Mouse (Mus musculus): ENCODE data around the gene Gpld1. TPM values are rescaled to one million over a fixed set of nuclear protein-coding genes. Genes with fewer than 3 reads are reported as not detected.

The Gpld1 gene
- polyA plus RNA-seq, 1 experiment, result 0.02 TPM

GRCm38 (mm10) chr13:24920333-24920977 lies 22.5 kb upstream of the Gpld1 start:
- Histone ChIP-seq H3ac (ENCODE audit: control insufficient read depth, insufficient read length, low read depth) (no peak overlapping the region), H3K27me3 (ENCODE audit: control insufficient read depth, insufficient read depth, insufficient read length) (no peaks in the 10 kb centered on the region), H3K36me3 (ENCODE audit: control insufficient read depth, insufficient read depth) (no peaks in the 10 kb centered on the region), H3K79me3 (ENCODE audit: low read depth) (no peaks in the 10 kb centered on the region), H3K79me2 (ENCODE audit: control insufficient read depth, insufficient read depth) (no peaks in the 10 kb centered on the region), H3K4me3 (ENCODE audit: insufficient read depth, poor library complexity, severe bottlenecking) (no peak overlapping the region)
- TF ChIP-seq MYOG (IDR thresholded peaks at IDR 0.05; ENCODE audit: control insufficient read depth, extremely low read depth, insufficient read length) (no peak), MYOD1 (IDR thresholded peaks at IDR 0.05; ENCODE audit: control insufficient read depth, insufficient read length, low read depth) (no peak), MAX (IDR thresholded peaks at IDR 0.05) (no peak), FOSL1 (IDR thresholded peaks at IDR 0.05; ENCODE audit: insufficient read depth, low read length, poor library complexity, severe bottlenecking) (no peak), CEBPB (IDR thresholded peaks at IDR 0.05; ENCODE audit: low read depth) (no peak), USF1 (IDR thresholded peaks at IDR 0.05; ENCODE audit: low read depth) (no peak), CTCF (IDR thresholded peaks at IDR 0.05; ENCODE audit: control insufficient read depth, insufficient read depth, insufficient read length) (peak; percentile 39)

GRCm38 (mm10) chr13:24921281-24921680 lies 21.7 kb upstream of the Gpld1 start:
- no peaks in the 10 kb centered on the region for H3K36me3 ChIP-seq (ENCODE audit: control insufficient read depth, insufficient read depth)
- TF ChIP-seq MYOG (IDR thresholded peaks at IDR 0.05; ENCODE audit: control insufficient read depth, extremely low read depth, insufficient read length) (no peak), CEBPB (IDR thresholded peaks at IDR 0.05; ENCODE audit: low read depth) (no peak), MYOD1 (IDR thresholded peaks at IDR 0.05; ENCODE audit: control insufficient read depth, insufficient read length, low read depth) (no peak), MAX (IDR thresholded peaks at IDR 0.05) (no peak), USF1 (IDR thresholded peaks at IDR 0.05; ENCODE audit: low read depth) (no peak), CTCF (IDR thresholded peaks at IDR 0.05; ENCODE audit: control insufficient read depth, insufficient read depth, insufficient read length) (no peak), FOSL1 (IDR thresholded peaks at IDR 0.05; ENCODE audit: insufficient read depth, low read length, poor library complexity, severe bottlenecking) (no peak)
- H3K79me3 ChIP-seq (ENCODE audit: low read depth), result no peaks in the 10 kb centered on the region
- no peaks in the 10 kb centered on the region for H3K27me3 ChIP-seq (ENCODE audit: control insufficient read depth, insufficient read depth, insufficient read length)
- H3K4me3 ChIP-seq (ENCODE audit: insufficient read depth, poor library complexity, severe bottlenecking), result no peak overlapping the region
- no peaks in the 10 kb centered on the region for H3K79me2 ChIP-seq (ENCODE audit: control insufficient read depth, insufficient read depth)
- no peak overlapping the region for H3ac ChIP-seq (ENCODE audit: control insufficient read depth, insufficient read length, low read depth)

GRCm38 (mm10) chr13:24923991-24924390 lies 19.0 kb upstream of the Gpld1 start:
- Histone ChIP-seq H3ac (ENCODE audit: control insufficient read depth, insufficient read length, low read depth) (no peak overlapping the region), H3K27me3 (ENCODE audit: control insufficient read depth, insufficient read depth, insufficient read length) (no peaks in the 10 kb centered on the region), H3K36me3 (ENCODE audit: control insufficient read depth, insufficient read depth) (no peaks in the 10 kb centered on the region), H3K79me2 (ENCODE audit: control insufficient read depth, insufficient read depth) (no peaks in the 10 kb centered on the region), H3K4me3 (ENCODE audit: insufficient read depth, poor library complexity, severe bottlenecking) (no peak overlapping the region), H3K79me3 (ENCODE audit: low read depth) (no peaks in the 10 kb centered on the region)
- TF ChIP-seq MAX (IDR thresholded peaks at IDR 0.05), result no peak
- TF ChIP-seq FOSL1 (IDR thresholded peaks at IDR 0.05; ENCODE audit: insufficient read depth, low read length, poor library complexity, severe bottlenecking), result no peak
- no peak for TF ChIP-seq MYOG (IDR thresholded peaks at IDR 0.05; ENCODE audit: control insufficient read depth, extremely low read depth, insufficient read length)
- TF ChIP-seq USF1 (IDR thresholded peaks at IDR 0.05; ENCODE audit: low read depth), result no peak
- TF ChIP-seq CTCF (IDR thresholded peaks at IDR 0.05; ENCODE audit: control insufficient read depth, insufficient read depth, insufficient read length), result no peak
- no peak for TF ChIP-seq CEBPB (IDR thresholded peaks at IDR 0.05; ENCODE audit: low read depth)
- TF ChIP-seq MYOD1 (IDR thresholded peaks at IDR 0.05; ENCODE audit: control insufficient read depth, insufficient read length, low read depth), result no peak

GRCm38 (mm10) chr13:24930591-24930990 lies 12.4 kb upstream of the Gpld1 start:
- Histone ChIP-seq H3K27me3 (ENCODE audit: control insufficient read depth, insufficient read depth, insufficient read length) (no peaks in the 10 kb centered on the region), H3K36me3 (ENCODE audit: control insufficient read depth, insufficient read depth) (no peaks in the 10 kb centered on the region), H3K4me3 (ENCODE audit: insufficient read depth, poor library complexity, severe bottlenecking) (no peak overlapping the region), H3ac (ENCODE audit: control insufficient read depth, insufficient read length, low read depth) (no peak overlapping the region), H3K79me2 (ENCODE audit: control insufficient read depth, insufficient read depth) (no peaks in the 10 kb centered on the region), H3K79me3 (ENCODE audit: low read depth) (no peaks in the 10 kb centered on the region)
- TF ChIP-seq USF1 (IDR thresholded peaks at IDR 0.05; ENCODE audit: low read depth) (no peak), CEBPB (IDR thresholded peaks at IDR 0.05; ENCODE audit: low read depth) (no peak), MAX (IDR thresholded peaks at IDR 0.05) (no peak), CTCF (IDR thresholded peaks at IDR 0.05; ENCODE audit: control insufficient read depth, insufficient read depth, insufficient read length) (no peak), MYOD1 (IDR thresholded peaks at IDR 0.05; ENCODE audit: control insufficient read depth, insufficient read length, low read depth) (no peak), MYOG (IDR thresholded peaks at IDR 0.05; ENCODE audit: control insufficient read depth, extremely low read depth, insufficient read length) (no peak), FOSL1 (IDR thresholded peaks at IDR 0.05; ENCODE audit: insufficient read depth, low read length, poor library complexity, severe bottlenecking) (no peak)

- H3K4me3 ChIP-seq (ENCODE audit: insufficient read depth, poor library complexity, severe bottlenecking), result no peak overlapping the region
- TF ChIP-seq FOSL1 (IDR thresholded peaks at IDR 0.05; ENCODE audit: insufficient read depth, low read length, poor library complexity, severe bottlenecking) (no peak), MYOG (IDR thresholded peaks at IDR 0.05; ENCODE audit: control insufficient read depth, extremely low read depth, insufficient read length) (no peak), USF1 (IDR thresholded peaks at IDR 0.05; ENCODE audit: low read depth) (no peak), MAX (IDR thresholded peaks at IDR 0.05) (no peak), CTCF (IDR thresholded peaks at IDR 0.05; ENCODE audit: control insufficient read depth, insufficient read depth, insufficient read length) (no peak), MYOD1 (IDR thresholded peaks at IDR 0.05; ENCODE audit: control insufficient read depth, insufficient read length, low read depth) (no peak)
These were observed 9.8 kb upstream of the Gpld1 start for GRCm38 (mm10) chr13:24933199-24933598.

More at GRCm38 (mm10) chr13:24933199-24933598, 9.8 kb upstream of the Gpld1 start:
- H3K27me3 ChIP-seq (ENCODE audit: control insufficient read depth, insufficient read depth, insufficient read length), result no peaks in the 10 kb centered on the region
- H3K79me2 ChIP-seq (ENCODE audit: control insufficient read depth, insufficient read depth), result no peaks in the 10 kb centered on the region
- H3ac ChIP-seq (ENCODE audit: control insufficient read depth, insufficient read length, low read depth), result no peak overlapping the region
- H3K36me3 ChIP-seq (ENCODE audit: control insufficient read depth, insufficient read depth), result no peaks in the 10 kb centered on the region
- H3K79me3 ChIP-seq (ENCODE audit: low read depth), result no peaks in the 10 kb centered on the region
